Mouse (Mus musculus): ENCODE results near the gene Plpp7. TPM values are rescaled to one million over a fixed set of nuclear protein-coding genes. Genes with fewer than 3 reads are reported as not detected.
A peak's percentile ranks its signal among the peaks of the same experiment; 100 is the strongest.

Plpp7 gene
- polyA plus RNA-seq, 1 experiment, result 2.7 TPM

DNA sequence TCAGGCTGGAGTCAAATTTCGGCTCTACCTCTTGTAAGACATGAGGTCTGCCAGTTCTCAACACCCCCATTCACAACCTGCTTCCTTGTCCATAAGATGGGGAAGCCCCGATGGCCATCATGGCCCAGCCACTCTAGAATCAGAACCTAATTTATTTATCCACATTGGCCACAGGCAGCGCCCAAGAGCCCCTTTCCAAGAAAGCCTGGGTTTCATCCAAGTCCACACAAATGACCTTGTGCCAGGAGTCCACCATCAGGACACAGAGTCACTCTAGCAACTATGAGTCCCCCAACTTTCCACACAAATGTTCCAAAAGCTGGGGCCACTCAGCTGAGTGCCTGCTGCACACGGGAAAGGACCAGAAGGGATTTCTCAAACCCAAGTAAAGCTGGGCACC is 29.3 kb upstream of the Plpp7 start:
- Histone ChIP-seq H3K4me1 (ENCODE audit: control insufficient read depth, insufficient read depth, low read length) (peaks cover 4% of the 10 kb centered on the region), H3K27ac (ENCODE audit: insufficient read depth, low read depth, low read length) (no peak overlapping the region), H3K4me3 (ENCODE audit: insufficient read depth, low read length) (no peak overlapping the region)
- TF ChIP-seq POLR2A (IDR thresholded peaks at IDR 0.05; ENCODE audit: borderline replicate concordance, low read depth, low read length), result no peak
- TF ChIP-seq CTCF (IDR thresholded peaks at IDR 0.05; ENCODE audit: low read depth, low read length), result no peak

DNA sequence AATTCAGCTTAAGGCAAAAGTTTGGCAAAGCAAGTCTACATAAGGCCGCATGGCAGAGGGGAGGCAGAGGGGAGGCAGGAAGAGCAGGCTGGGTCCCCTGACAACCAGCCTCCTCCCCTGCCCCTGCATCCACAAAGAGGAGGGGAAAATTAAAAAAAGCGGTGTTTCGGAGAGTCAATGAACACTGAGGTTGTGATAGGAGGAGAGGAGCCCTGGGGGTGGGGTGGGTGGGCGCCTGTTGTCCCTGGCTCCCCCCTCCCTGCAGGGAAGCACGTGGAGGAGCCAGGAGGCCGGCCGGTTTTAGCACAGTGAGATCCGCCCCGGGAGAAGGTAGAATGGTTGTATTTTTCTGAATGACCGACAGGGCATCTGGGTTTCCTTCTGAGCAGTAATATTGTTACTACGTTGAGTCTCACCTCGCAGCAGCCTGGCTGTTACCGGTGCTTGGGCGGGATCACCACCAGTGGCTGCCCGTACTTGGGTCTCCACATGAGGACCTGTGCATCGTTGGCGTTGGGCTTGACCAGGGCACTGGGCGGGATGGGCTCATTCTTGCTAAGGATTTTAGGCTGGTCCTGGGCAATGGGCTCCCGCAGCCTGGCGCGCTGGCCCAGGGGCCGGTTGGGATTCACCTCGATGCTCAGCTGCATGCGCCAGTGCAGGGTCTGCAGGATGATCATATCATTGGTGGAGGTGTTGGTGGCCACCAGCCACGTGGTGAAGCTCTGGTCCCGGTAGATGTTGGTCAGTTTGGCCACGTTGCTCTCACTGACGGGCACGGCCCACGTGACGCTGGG is 26.3 kb upstream of the Plpp7 start:
- no peak overlapping the region for H3K4me3 ChIP-seq (ENCODE audit: insufficient read depth, low read length)

DNA sequence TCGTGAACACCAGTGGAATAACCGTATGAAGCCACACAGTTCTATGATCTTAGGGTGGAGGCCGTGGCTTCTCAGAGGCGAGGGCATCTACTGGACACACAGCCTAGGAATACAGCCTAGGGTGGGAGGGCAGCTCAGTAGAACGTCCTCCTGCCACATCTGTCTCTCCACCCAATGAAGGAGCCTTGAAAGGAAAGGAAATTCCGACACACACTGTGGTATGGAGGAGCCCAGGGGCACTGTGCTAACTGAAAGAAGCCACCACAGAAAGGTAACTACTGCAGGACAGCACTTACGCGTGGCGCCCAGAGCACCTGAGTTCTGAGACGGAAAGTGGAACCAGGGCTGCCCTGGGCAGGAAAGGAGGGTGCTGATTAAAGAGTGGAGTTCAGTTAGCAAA is 24.6 kb upstream of the Plpp7 start:
- TF ChIP-seq POLR2A (IDR thresholded peaks at IDR 0.05; ENCODE audit: borderline replicate concordance, low read depth, low read length) (no peak), CTCF (IDR thresholded peaks at IDR 0.05; ENCODE audit: low read depth, low read length) (no peak)
- Histone ChIP-seq H3K4me1 (ENCODE audit: control insufficient read depth, insufficient read depth, low read length) (no peaks in the 10 kb centered on the region), H3K27ac (ENCODE audit: insufficient read depth, low read depth, low read length) (no peak overlapping the region), H3K4me3 (ENCODE audit: insufficient read depth, low read length) (no peak overlapping the region)

More for the DNA sequence above, 26.3 kb upstream of the Plpp7 start:
- TF ChIP-seq POLR2A (IDR thresholded peaks at IDR 0.05; ENCODE audit: borderline replicate concordance, low read depth, low read length) (no peak), CTCF (IDR thresholded peaks at IDR 0.05; ENCODE audit: low read depth, low read length) (no peak)
- no peak overlapping the region for H3K27ac ChIP-seq (ENCODE audit: insufficient read depth, low read depth, low read length)
- no peaks in the 10 kb centered on the region for H3K4me1 ChIP-seq (ENCODE audit: control insufficient read depth, insufficient read depth, low read length)

DNA sequence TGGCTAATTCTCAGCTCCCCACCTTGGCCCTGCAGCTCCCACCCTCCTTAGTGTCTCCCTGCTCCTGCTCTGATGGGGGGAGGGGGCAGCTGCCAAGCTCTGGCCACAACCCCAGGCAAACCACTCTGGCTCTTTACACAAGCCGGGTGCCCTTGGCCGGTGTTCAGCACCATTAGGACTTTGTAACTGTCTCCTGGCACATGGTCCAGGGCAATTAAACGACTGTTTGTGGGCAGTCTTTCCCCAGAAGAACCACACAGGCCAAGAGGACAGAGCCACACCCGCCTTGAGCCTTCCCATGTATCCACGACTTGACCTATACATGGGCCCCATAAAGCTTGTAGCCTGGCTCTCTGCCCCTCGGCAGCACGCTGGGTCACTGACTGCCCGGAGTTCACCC is 20.9 kb upstream of the Plpp7 start:
- peaks cover 15% of the 10 kb centered on the region for H3K4me1 ChIP-seq (ENCODE audit: control insufficient read depth, insufficient read depth, low read length)

DNA sequence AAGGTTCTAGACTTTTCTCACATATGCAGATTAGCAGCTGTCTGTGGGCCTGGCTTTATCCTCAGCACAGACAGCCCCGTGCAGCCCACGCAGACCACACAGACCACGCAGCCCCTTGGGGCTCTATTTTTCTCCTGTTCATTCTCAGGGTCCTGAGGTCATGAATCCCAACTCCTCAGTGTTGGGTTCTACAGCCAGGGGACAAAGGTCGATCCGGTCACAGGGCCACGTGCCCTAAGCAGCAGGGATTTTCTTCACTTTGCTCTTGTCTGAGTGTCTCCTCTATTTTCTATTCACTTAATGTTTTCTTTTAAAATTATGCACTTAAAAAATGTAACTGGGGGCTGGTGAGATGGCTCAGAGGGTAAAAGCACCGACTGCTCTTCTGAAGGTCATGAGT is 20.0 kb upstream of the Plpp7 start:
- Histone ChIP-seq H3K4me1 (ENCODE audit: control insufficient read depth, insufficient read depth, low read length) (peaks cover 23% of the 10 kb centered on the region), H3K4me3 (ENCODE audit: insufficient read depth, low read length) (no peak overlapping the region), H3K27ac (ENCODE audit: insufficient read depth, low read depth, low read length) (no peak overlapping the region)
- TF ChIP-seq CTCF (IDR thresholded peaks at IDR 0.05; ENCODE audit: low read depth, low read length) (no peak), POLR2A (IDR thresholded peaks at IDR 0.05; ENCODE audit: borderline replicate concordance, low read depth, low read length) (no peak)

More for the DNA sequence above, 20.9 kb upstream of the Plpp7 start:
- TF ChIP-seq CTCF (IDR thresholded peaks at IDR 0.05; ENCODE audit: low read depth, low read length), result no peak
- TF ChIP-seq POLR2A (IDR thresholded peaks at IDR 0.05; ENCODE audit: borderline replicate concordance, low read depth, low read length), result no peak
- Histone ChIP-seq H3K4me3 (ENCODE audit: insufficient read depth, low read length) (no peak overlapping the region), H3K27ac (ENCODE audit: insufficient read depth, low read depth, low read length) (no peak overlapping the region)

DNA sequence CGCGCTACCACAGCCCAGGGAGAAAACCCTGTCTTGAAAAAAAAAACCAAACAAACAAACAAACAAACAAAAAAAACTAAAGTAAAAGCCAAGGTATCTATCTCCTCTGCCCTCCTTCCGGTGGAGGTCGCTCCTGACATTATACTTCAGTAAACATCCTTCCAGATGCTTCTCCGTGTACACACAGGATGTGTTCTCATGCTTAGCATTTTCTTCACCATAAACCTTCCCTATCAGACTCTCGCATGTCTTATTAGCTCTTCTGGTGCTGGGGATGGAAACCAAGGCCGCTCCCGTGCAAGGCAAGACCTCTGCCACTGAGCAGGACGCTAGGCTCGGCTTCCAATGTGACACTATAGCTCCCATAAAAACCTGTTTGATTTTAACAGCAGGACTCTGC is 17.6 kb upstream of the Plpp7 start:
- Histone ChIP-seq H3K4me3 (ENCODE audit: insufficient read depth, low read length) (no peak overlapping the region), H3K27ac (ENCODE audit: insufficient read depth, low read depth, low read length) (no peak overlapping the region), H3K4me1 (ENCODE audit: control insufficient read depth, insufficient read depth, low read length) (peaks cover 28% of the 10 kb centered on the region)
- TF ChIP-seq POLR2A (IDR thresholded peaks at IDR 0.05; ENCODE audit: borderline replicate concordance, low read depth, low read length) (no peak), CTCF (IDR thresholded peaks at IDR 0.05; ENCODE audit: low read depth, low read length) (no peak)

DNA sequence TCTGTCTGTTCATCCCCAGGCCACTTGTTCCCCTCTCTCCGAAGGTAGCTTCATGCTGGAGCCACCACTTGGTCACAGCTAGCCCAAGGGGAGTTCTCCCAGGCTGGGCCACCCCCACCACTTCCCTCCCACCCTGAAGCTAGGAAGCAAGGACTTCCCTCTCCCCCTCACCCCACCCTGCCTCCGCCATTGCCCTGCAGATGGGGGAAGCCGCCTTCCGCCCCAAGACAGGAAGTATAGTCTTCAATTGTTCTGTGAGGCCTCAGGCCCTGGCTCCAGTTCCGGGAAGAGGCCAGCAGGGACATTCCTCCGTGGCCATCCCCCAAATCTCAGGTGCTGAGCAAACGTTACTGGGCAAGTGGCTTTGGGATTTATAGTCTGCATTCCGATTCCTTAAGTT is 16.8 kb upstream of the Plpp7 start:
- peak overlapping the region; percentile 45 for H3K4me3 ChIP-seq (ENCODE audit: insufficient read depth, low read length)

DNA sequence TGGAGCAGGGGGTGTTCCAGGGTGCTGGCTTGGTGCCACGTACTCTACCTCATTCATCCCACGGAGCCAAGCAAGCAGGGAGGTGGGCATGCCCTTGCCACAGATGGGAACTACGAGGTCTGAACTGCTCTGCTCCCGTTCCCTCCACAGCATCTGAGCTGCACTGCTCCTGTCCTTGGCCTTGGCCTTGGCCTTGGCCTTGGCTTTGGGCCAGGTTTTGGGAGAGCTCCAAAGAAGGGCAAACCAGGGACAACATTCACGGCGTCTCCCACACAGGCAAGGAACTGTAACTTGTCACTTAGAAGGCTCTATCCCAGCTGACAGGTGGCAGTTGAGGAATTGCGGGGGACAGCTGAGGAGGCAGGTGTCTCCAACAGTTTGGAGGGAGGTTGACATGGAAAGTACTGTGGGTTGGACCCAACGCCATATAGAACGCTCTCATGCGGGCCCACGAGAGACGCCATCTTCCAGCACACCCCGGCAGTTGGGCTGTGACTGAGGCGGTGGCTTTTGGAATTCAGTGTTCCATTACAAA is 16.1 kb upstream of the Plpp7 start:
- TF ChIP-seq CTCF (IDR thresholded peaks at IDR 0.05; ENCODE audit: low read depth, low read length) (no peak), POLR2A (IDR thresholded peaks at IDR 0.05; ENCODE audit: borderline replicate concordance, low read depth, low read length) (no peak)
- peak overlapping the region; percentile 45 for H3K4me3 ChIP-seq (ENCODE audit: insufficient read depth, low read length)
- peaks cover 28% of the 10 kb centered on the region for H3K4me1 ChIP-seq (ENCODE audit: control insufficient read depth, insufficient read depth, low read length)
- peak overlapping the region; percentile 67 for H3K27ac ChIP-seq (ENCODE audit: insufficient read depth, low read depth, low read length)

More for the DNA sequence above, 16.8 kb upstream of the Plpp7 start:
- Histone ChIP-seq H3K4me1 (ENCODE audit: control insufficient read depth, insufficient read depth, low read length) (peaks cover 28% of the 10 kb centered on the region), H3K27ac (ENCODE audit: insufficient read depth, low read depth, low read length) (peak overlapping the region; percentile 67)
- TF ChIP-seq POLR2A (IDR thresholded peaks at IDR 0.05; ENCODE audit: borderline replicate concordance, low read depth, low read length), result no peak
- no peak for TF ChIP-seq CTCF (IDR thresholded peaks at IDR 0.05; ENCODE audit: low read depth, low read length)

DNA sequence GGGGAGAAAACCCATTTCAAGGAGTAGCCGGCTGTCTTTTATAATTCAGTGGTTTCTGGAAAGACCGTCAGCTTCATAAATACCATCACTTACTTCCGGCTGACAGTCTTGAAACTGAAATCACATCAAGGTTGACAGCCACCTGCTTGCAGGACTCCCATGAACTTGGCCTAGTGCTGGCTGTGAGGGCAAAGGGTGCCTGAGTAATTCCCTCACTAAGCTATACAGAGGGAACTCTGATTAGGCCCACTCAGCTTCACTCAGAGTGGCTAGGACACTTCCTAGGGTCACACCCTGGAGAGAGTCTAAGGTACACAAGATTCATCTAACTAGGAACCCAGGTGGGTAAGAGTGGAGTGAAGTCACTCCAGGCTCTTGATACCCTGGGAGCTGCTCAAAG is 14.6 kb upstream of the Plpp7 start:
- no peak for TF ChIP-seq POLR2A (IDR thresholded peaks at IDR 0.05; ENCODE audit: borderline replicate concordance, low read depth, low read length)
- TF ChIP-seq CTCF (IDR thresholded peaks at IDR 0.05; ENCODE audit: low read depth, low read length), result no peak
- Histone ChIP-seq H3K4me1 (ENCODE audit: control insufficient read depth, insufficient read depth, low read length) (peaks cover 31% of the 10 kb centered on the region), H3K27ac (ENCODE audit: insufficient read depth, low read depth, low read length) (peak overlapping the region; percentile 64), H3K4me3 (ENCODE audit: insufficient read depth, low read length) (peak overlapping the region; percentile 44)

DNA sequence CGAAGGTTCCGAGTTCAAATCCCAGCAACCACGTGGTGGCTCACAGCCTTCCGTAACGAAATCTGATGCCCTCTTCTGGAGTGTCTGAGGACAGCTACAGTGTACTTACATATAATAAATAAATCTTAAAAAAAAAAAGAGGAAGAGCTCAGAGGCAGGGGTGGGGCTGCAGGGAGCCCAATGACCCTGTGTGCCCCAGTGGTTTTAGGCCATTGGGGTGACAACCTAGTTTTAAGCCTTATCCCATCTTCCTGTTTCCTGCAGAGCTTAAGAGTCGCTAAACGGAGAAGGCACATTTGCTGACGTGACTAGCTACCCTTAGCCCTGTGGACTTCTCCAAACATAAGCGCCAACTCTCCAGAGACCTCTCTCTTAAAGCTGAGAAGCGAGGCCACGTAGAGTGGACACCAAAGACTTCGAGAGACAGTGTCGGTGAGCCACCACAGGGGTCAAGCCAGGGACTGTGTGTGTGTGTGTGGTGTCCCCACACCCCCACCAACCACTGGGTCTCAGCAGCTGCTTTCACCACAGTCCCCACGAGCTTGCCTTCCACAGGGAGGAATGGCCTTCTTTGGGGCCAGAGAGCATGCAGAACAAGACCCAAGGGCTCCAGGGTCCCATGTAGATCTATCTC is 13.9 kb upstream of the Plpp7 start:
- H3K27ac ChIP-seq (ENCODE audit: insufficient read depth, low read depth, low read length), result peak overlapping the region; percentile 96
- peak overlapping the region; percentile 90 for H3K4me3 ChIP-seq (ENCODE audit: insufficient read depth, low read length)
- peaks cover 31% of the 10 kb centered on the region for H3K4me1 ChIP-seq (ENCODE audit: control insufficient read depth, insufficient read depth, low read length)
- no peak for TF ChIP-seq CTCF (IDR thresholded peaks at IDR 0.05; ENCODE audit: low read depth, low read length)
- TF ChIP-seq POLR2A (IDR thresholded peaks at IDR 0.05; ENCODE audit: borderline replicate concordance, low read depth, low read length), result peak; percentile 89; the same call in 1 of the 2 replicates

Measured in bone marrow macrophage, adult 2 months (primary cell).